26 mouse cellular contexts compared by ENCODE assay signal in genomic region chr4:126068842-126069241, GRCm38 (mm10). TPM values are rescaled to one million over a fixed set of nuclear protein-coding genes. Genes with fewer than 3 reads are reported as not detected.
"Had no signal": no experiment of that assay in that cellular context is flagged by ENCODE, and none has a peak within 500 bp of the region (broad histone marks: within the 10 kb centered on the region; RNA-seq: fewer than 3 reads in every experiment).

No protein-coding gene starts in this region.

- DNase-seq: cerebellum, adult 8-10 months; cerebellum, adult 9-10 months; cerebellum, adult 9-11 months; cerebellum, postnatal 10 days; cerebellum, postnatal 14 days; cerebellum, postnatal 25 days; cerebellum, postnatal 36 days; embryo, embryonic 11 days; forebrain, postnatal 0 days; gastrocnemius, adult 2 months; gastrocnemius, postnatal 10 days; gastrocnemius, postnatal 14 days; gastrocnemius, postnatal 25 days; gastrocnemius, postnatal 36 days; heart, adult 11 months; heart, adult 18-20 months; heart, adult 2 months had no signal

- H3K9ac ChIP-seq: embryonic facial prominence, embryonic 12.5 days; embryonic facial prominence, embryonic 13.5 days; embryonic facial prominence, embryonic 15.5 days; forebrain, embryonic 12.5 days; forebrain, embryonic 15.5 days; forebrain, postnatal 0 days had no signal

- H3K4me2 ChIP-seq: embryonic facial prominence, embryonic 12.5 days; embryonic facial prominence, embryonic 13.5 days; embryonic facial prominence, embryonic 15.5 days; forebrain, embryonic 12.5 days; forebrain, embryonic 15.5 days had no signal

- H3K27me3 ChIP-seq: embryonic facial prominence, embryonic 12.5 days; embryonic facial prominence, embryonic 13.5 days; embryonic facial prominence, embryonic 15.5 days; forebrain, embryonic 12.5 days; forebrain, embryonic 15.5 days had no signal

- H3K4me1 ChIP-seq: embryonic facial prominence, embryonic 10.5 days; embryonic facial prominence, embryonic 12.5 days; embryonic facial prominence, embryonic 13.5 days; embryonic facial prominence, embryonic 15.5 days; forebrain, embryonic 12.5 days had no signal

- H3K9me3 ChIP-seq: embryonic facial prominence, embryonic 10.5 days; embryonic facial prominence, embryonic 12.5 days; embryonic facial prominence, embryonic 13.5 days; embryonic facial prominence, embryonic 15.5 days; forebrain, embryonic 12.5 days; forebrain, embryonic 15.5 days had no signal

- ATAC-seq: forebrain, embryonic 14.5 days; forebrain, embryonic 15.5 days; forebrain, embryonic 16.5 days; forebrain, postnatal 0 days had no signal

- H3K27ac ChIP-seq: embryonic facial prominence, embryonic 10.5 days; embryonic facial prominence, embryonic 12.5 days; embryonic facial prominence, embryonic 13.5 days; embryonic facial prominence, embryonic 15.5 days; forebrain, embryonic 12.5 days; heart, adult 2 months had no signal

- H3K4me3 ChIP-seq: embryonic facial prominence, embryonic 10.5 days; embryonic facial prominence, embryonic 12.5 days; embryonic facial prominence, embryonic 13.5 days; embryonic facial prominence, embryonic 15.5 days; erythroblast, embryonic 14.5 days; forebrain, embryonic 12.5 days; forebrain, embryonic 15.5 days; gastrocnemius, adult 2 months; heart, adult 2 months had no signal

- H3K36me3 ChIP-seq: embryonic facial prominence, embryonic 12.5 days; embryonic facial prominence, embryonic 13.5 days; embryonic facial prominence, embryonic 15.5 days; forebrain, embryonic 12.5 days; forebrain, embryonic 15.5 days had no signal

RNA-seq across cellular contexts. Expression of gene Oscp1, which starts 10.5 kb away (rescaled TPM):
- polyA plus RNA-seq: erythroblast, embryonic 14.5 days had no signal
